Mouse (Mus musculus) intestine, postnatal 0 days (tissue): ENCODE data around the gene Hnf4a. TPM values are rescaled to one million over a fixed set of nuclear protein-coding genes. Genes with fewer than 3 reads are reported as not detected.

ENCODE experiments used
- ATAC-seq: fragments of 200-750 bp; cut with Nextera tagmentation; 2 replicates; pipeline ENCODE4 v1.8.0; 2017; ENCODE audit warnings: mild to moderate bottlenecking, moderate TSS enrichment, moderate library complexity
- H3K27ac ChIP-seq: fragments of 300-500 bp; sonication (generic); 2 replicates; pipeline ENCODE4 v1.5.1; 2014; ENCODE audit warnings: mild to moderate bottlenecking, low read depth, low read length, moderate library complexity
- H3K27me3 ChIP-seq: fragments of 300-500 bp; sonication (generic); replicated peaks from 2 replicates; pipeline ENCODE4 v1.6.1; 2014; ENCODE audit warnings: low read length, mixed read lengths; ENCODE audit not compliant: control insufficient read depth, insufficient read depth
- H3K36me3 ChIP-seq: fragments of 300-500 bp; sonication (generic); 2 replicates; pipeline ENCODE4 v1.6.1; 2014; ENCODE audit warnings: mild to moderate bottlenecking, moderate library complexity; ENCODE audit not compliant: control insufficient read depth, insufficient read depth
- H3K4me1 ChIP-seq: fragments of 300-500 bp; sonication (generic); replicated peaks from 2 replicates; pipeline ENCODE4 v1.6.1; 2014; ENCODE audit warnings: antibody characterized with exemption, low read length, mixed read lengths; ENCODE audit not compliant: control insufficient read depth, insufficient read depth
- H3K4me2 ChIP-seq: fragments of 300-500 bp; sonication (generic); replicated peaks from 2 replicates; pipeline ENCODE4 v1.6.1; 2014; ENCODE audit warnings: low read depth, mild to moderate bottlenecking, moderate library complexity
- H3K4me3 ChIP-seq: fragments of 300-500 bp; sonication (generic); 2 replicates; pipeline ENCODE4 v1.5.1; 2014; ENCODE audit warnings: low read depth, low read length
- H3K9ac ChIP-seq: fragments of 300-500 bp; sonication (generic); 2 replicates; pipeline ENCODE4 v1.6.1; 2014; ENCODE audit warnings: mild to moderate bottlenecking, low read depth, low read length
- H3K9me3 ChIP-seq: fragments of 300-500 bp; sonication (generic); 2 replicates; pipeline ENCODE4 v1.6.1; 2016; ENCODE audit warnings: mixed run types; ENCODE audit not compliant: control insufficient read depth
- CTCF ChIP-seq: sonication (generic); IDR thresholded peaks from 2 replicates; pipeline ENCODE4 v1.5.1; 2016; ENCODE audit warnings: low read depth, mild to moderate bottlenecking, control low read depth, antibody characterized with exemption, moderate library complexity
- WGBS: fragments of 180-500 bp; shearing (Covaris S2); extraction: QIAGEN DNeasy Blood & Tissue Kit; methylation state at CpG from one replicate; pipeline ENCODE4 v1.1.7; 2014; 5-methylcytosine and 5-hydroxymethylcytosine counted together
- polyA plus RNA-seq: library from polyadenylated mRNA; unstranded; fragments of >200 nt; fragmentation: Nextera tagmentation; extraction: Ambion mirVana; gene quantifications from 2 replicates; pipeline ENCODE4 v1.2.1, GENCODE M21; 2015

Gene Hnf4a
- polyA plus RNA-seq, 1 experiment from 2014 or later, result 50.8 TPM

- Histone ChIP-seq H3K9me3 (no peaks in the 10 kb centered on the region), H3K4me1 (no peaks in the 10 kb centered on the region), H3K4me2 (no peak overlapping the region), H3K4me3 (no peak overlapping the region), H3K27ac (no peak overlapping the region), H3K9ac (no peak overlapping the region), H3K36me3 (peaks cover 9% of the 10 kb centered on the region; the same call in 1 of the 2 replicates), H3K27me3 (peaks cover 12% of the 10 kb centered on the region; the same call in 1 of the 2 replicates)
- 64% methylated on average over 11 of the region's 11 CpGs for WGBS
- TF ChIP-seq CTCF, result no peak
- ATAC-seq, result no peak
Measured at GRCm38 (mm10) chr2:163462801-163463200, 43.8 kb upstream of the Hnf4a start.

DNA sequence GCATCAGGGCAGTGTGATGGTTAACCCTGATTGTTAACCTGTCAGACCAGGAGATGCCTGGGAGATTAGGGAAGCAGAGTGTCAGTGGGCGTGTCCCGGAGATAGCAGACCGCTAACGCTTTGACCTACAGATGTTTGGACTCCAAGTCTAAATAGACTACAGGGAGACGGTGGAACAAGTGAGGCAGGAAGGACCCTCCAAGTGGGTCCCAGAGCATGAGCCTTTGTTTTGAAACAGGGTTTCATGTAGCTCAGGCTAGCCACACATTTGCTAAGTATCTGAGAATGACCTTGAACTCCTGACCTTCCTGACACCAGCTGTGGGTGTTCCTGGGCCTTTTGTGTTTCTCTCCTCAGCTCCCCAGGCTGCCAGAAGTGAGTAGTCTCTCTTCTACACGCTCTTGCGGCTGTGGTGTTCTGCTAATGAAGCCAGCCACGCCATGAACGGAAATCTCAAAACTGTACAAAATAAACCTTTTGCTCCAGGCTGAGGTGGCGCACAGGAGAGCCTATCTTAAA, 43.3 kb upstream of the Hnf4a start:
- no peak overlapping the region for H3K9ac ChIP-seq
- H3K4me3 ChIP-seq, result no peak overlapping the region
- H3K4me2 ChIP-seq, result no peak overlapping the region
- peaks cover 11% of the 10 kb centered on the region; the same call in 1 of the 2 replicates for H3K27me3 ChIP-seq
- H3K27ac ChIP-seq, result no peak overlapping the region
- no peaks in the 10 kb centered on the region for H3K4me1 ChIP-seq
- no peak for ATAC-seq
- H3K36me3 ChIP-seq, result peaks cover 14% of the 10 kb centered on the region; the same call in 1 of the 2 replicates
- no peaks in the 10 kb centered on the region for H3K9me3 ChIP-seq
- TF ChIP-seq CTCF, result no peak
- WGBS, result 52% methylated on average over 10 of the region's 10 CpGs

GRCm38 (mm10) chr2:163463998-163464397, 42.6 kb upstream of the Hnf4a start:
- 74% methylated on average over 4 of the region's 4 CpGs for WGBS
- no peaks in the 10 kb centered on the region for H3K4me1 ChIP-seq
- H3K9me3 ChIP-seq, result no peaks in the 10 kb centered on the region
- H3K4me2 ChIP-seq, result no peak overlapping the region
- TF ChIP-seq CTCF, result no peak
- no peak for ATAC-seq
- H3K27me3 ChIP-seq, result peaks cover 5% of the 10 kb centered on the region; the same call in 1 of the 2 replicates
- no peak overlapping the region for H3K27ac ChIP-seq
- peaks cover 16% of the 10 kb centered on the region; the same call in 1 of the 2 replicates for H3K36me3 ChIP-seq
- H3K4me3 ChIP-seq, result no peak overlapping the region
- H3K9ac ChIP-seq, result no peak overlapping the region

GRCm38 (mm10) chr2:163464562-163464961, 42.0 kb upstream of the Hnf4a start:
- Histone ChIP-seq H3K4me1 (no peaks in the 10 kb centered on the region), H3K27me3 (no peaks in the 10 kb centered on the region), H3K27ac (no peak overlapping the region), H3K4me3 (no peak overlapping the region), H3K4me2 (no peak overlapping the region), H3K9ac (no peak overlapping the region), H3K36me3 (peaks cover 22% of the 10 kb centered on the region; the same call in 1 of the 2 replicates), H3K9me3 (no peaks in the 10 kb centered on the region)
- TF ChIP-seq CTCF, result no peak
- WGBS, result 66% methylated on average over 6 of the region's 6 CpGs
- ATAC-seq, result no peak

DNA sequence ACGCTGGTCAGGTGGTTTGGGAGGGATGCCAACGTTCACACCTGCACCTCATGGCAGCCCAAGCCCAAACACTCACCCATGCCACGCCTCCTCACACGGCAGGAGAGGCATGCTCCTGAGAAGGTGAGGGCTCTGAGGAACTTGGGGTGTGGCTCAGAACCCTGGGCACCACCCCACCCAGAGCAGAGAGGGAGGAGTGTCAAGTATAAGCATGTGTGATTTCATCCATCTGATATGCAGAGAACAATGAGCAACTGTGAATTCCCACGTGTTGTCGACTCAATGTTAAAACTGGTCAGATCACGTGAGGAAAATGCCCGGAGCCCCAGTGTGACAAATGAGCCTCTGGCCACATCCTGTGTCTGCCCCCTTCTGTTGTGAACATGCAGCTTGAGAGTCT, 39.8 kb upstream of the Hnf4a start:
- peaks cover 25% of the 10 kb centered on the region; the same call in 1 of the 2 replicates for H3K36me3 ChIP-seq
- no peak for ATAC-seq
- 42% methylated on average over 8 of the region's 8 CpGs for whole genome bisulfite sequencing
- H3K4me3 ChIP-seq, result no peak overlapping the region
- no peak overlapping the region for H3K4me2 ChIP-seq
- H3K27me3 ChIP-seq, result no peaks in the 10 kb centered on the region
- no peaks in the 10 kb centered on the region for H3K9me3 ChIP-seq
- TF ChIP-seq CTCF, result no peak
- H3K9ac ChIP-seq, result no peak overlapping the region
- no peaks in the 10 kb centered on the region for H3K4me1 ChIP-seq
- no peak overlapping the region for H3K27ac ChIP-seq

GRCm38 (mm10) chr2:163467585-163467984, 39.0 kb upstream of the Hnf4a start:
- H3K9ac ChIP-seq, result no peak overlapping the region
- WGBS, result 94% methylated on average over 6 of the region's 6 CpGs
- no peak for ATAC-seq
- H3K4me1 ChIP-seq, result no peaks in the 10 kb centered on the region
- TF ChIP-seq CTCF, result no peak
- peaks cover 25% of the 10 kb centered on the region; the same call in 1 of the 2 replicates for H3K36me3 ChIP-seq
- no peaks in the 10 kb centered on the region for H3K9me3 ChIP-seq
- H3K4me3 ChIP-seq, result no peak overlapping the region
- H3K27ac ChIP-seq, result no peak overlapping the region
- H3K4me2 ChIP-seq, result no peak overlapping the region
- H3K27me3 ChIP-seq, result no peaks in the 10 kb centered on the region
